In the genomic region with DNA sequence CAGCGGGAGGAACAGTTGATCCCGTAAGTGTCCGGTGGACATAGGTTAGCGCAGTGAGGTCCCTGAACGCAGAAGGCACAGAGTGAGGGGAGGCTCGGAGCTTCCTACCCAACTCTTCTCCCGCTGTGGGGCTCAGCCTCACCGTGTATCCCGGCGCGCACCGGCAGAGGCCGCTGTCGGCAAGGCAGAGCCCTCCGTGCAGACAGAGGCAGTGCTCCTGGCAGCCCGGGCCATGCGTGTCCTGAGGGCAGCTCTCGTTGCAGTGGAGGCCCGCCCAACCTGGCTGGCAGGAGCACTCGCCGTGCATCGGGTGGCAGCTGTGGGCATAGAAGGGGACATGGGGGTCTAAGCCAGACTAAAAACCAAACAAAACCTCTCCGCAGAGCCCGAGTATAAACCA, we compare ENCODE assay signal across 8 mouse cellular contexts. TPM values are rescaled to one million over a fixed set of nuclear protein-coding genes. Genes with fewer than 3 reads are reported as not detected.
DNase-seq lines count a peak whose midpoint lies in the region; ATAC-seq and TF ChIP-seq lines count a peak whose summit lies in the region.

No protein-coding gene starts in this region.

- peak overlapping the region; percentile 27 to 46 for H3K4me3 ChIP-seq in ES-E14 (ENCODE audit: insufficient read depth in 1 of 2, low read depth in 1 of 2, low read length in 2 of 2, poor library complexity in 1 of 2, severe bottlenecking in 1 of 2)
- peak overlapping the region; percentile 38 for H3K4me3 ChIP-seq in hindbrain, embryonic 10.5 days
- H3K4me3 ChIP-seq in lung, embryonic 14.5 days (ENCODE audit: low read depth, low read length), result no peak overlapping the region
- H3K4me3 ChIP-seq in olfactory bulb, adult 2 months (ENCODE audit: insufficient read depth, low read depth, low read length), result peak overlapping the region; percentile 33

- peak overlapping the region; percentile 61 for H3K9ac ChIP-seq in ES-E14 (ENCODE audit: insufficient read depth, low read depth, low read length, poor library complexity, severe bottlenecking)
- no peak overlapping the region for H3K9ac ChIP-seq in lung, embryonic 14.5 days

- in situ Hi-C loops in ES-E14 (cut with MboI; ENCODE audit: low sequenced_read_pairs in 2 of 2, unreplicated experiment in 2 of 2), result no loop called here

- H3K9me3 ChIP-seq in ES-E14 (ENCODE audit: control insufficient read depth, insufficient read depth, low read depth, low read length), result no peaks in the 10 kb centered on the region
- H3K9me3 ChIP-seq in hindbrain, embryonic 10.5 days, result no peaks in the 10 kb centered on the region
- H3K9me3 ChIP-seq in lung, embryonic 14.5 days (ENCODE audit: low read depth, low read length), result no peaks in the 10 kb centered on the region

- H3K36me3 ChIP-seq in ES-E14 (ENCODE audit: control insufficient read depth, insufficient read depth, low read length, poor library complexity, severe bottlenecking), result no peaks in the 10 kb centered on the region
- 0 out of 2 replicates have a peak, but pooled peaks cover 7% of the 10 kb centered on the region for H3K36me3 ChIP-seq in hindbrain, embryonic 10.5 days
- peaks cover 55% of the 10 kb centered on the region for H3K36me3 ChIP-seq in lung, embryonic 14.5 days (ENCODE audit: insufficient read depth)

- TF ChIP-seq CTCF in lung, embryonic 14.5 days (IDR thresholded peaks at IDR 0.05; ENCODE audit: low read depth), result peak; percentile 99
- peak; percentile 88 for TF ChIP-seq CTCF in olfactory bulb, adult 2 months (IDR thresholded peaks at IDR 0.05; ENCODE audit: insufficient read depth, low read depth, low read length)

- peak; percentile 62 for DNase-seq in ES-E14 (ENCODE audit: low read depth, low spot score)
- DNase-seq in cerebellum, adult 9-10 months, result peak; percentile 82
- DNase-seq in frontal cortex, postnatal 10 days (ENCODE audit: low spot score in 2 of 2), result peak; percentile 63 to 84
- peak; percentile 89 for DNase-seq in hindbrain, embryonic 10.5 days (ENCODE audit: low spot score)
- peak; percentile 68 for DNase-seq in layer of hippocampus, adult 9-10 months (ENCODE audit: low spot score)
- peak; percentile 90 for DNase-seq in lung, embryonic 14.5 days
- peak; percentile 83 for DNase-seq in testis, postnatal 14 days (ENCODE audit: low spot score)

- no peak for TF ChIP-seq POLR2A in olfactory bulb, adult 2 months (IDR thresholded peaks at IDR 0.05; ENCODE audit: insufficient read depth, low read depth, low read length)

- WGBS in hindbrain, embryonic 10.5 days, result 4% methylated on average over 24 of the region's 24 CpGs
- WGBS in lung, embryonic 14.5 days, result 6% methylated on average over 24 of the region's 24 CpGs
- 6% methylated on average over 24 of the region's 24 CpGs for WGBS in olfactory bulb, adult 2 months

- H3K27ac ChIP-seq in ES-E14 (ENCODE audit: insufficient read depth, low read depth, low read length, poor library complexity, severe bottlenecking), result no peak overlapping the region
- H3K27ac ChIP-seq in hindbrain, embryonic 10.5 days, result peak overlapping the region; percentile 66
- no peak overlapping the region for H3K27ac ChIP-seq in lung, embryonic 14.5 days (ENCODE audit: low read depth)
- no peak overlapping the region for H3K27ac ChIP-seq in olfactory bulb, adult 2 months (ENCODE audit: insufficient read depth, low read depth, low read length)

- H3K4me1 ChIP-seq in ES-E14 (ENCODE audit: control insufficient read depth in 2 of 2, insufficient read depth in 2 of 2, low read length in 2 of 2, poor library complexity in 1 of 2), result peaks cover 1 to 8% of the 10 kb centered on the region in 2 experiments; a peak in 2 of 4 replicates
- peaks cover 35% of the 10 kb centered on the region for H3K4me1 ChIP-seq in hindbrain, embryonic 10.5 days (replicated peaks)
- no peaks in the 10 kb centered on the region for H3K4me1 ChIP-seq in lung, embryonic 14.5 days (ENCODE audit: insufficient read depth)
- H3K4me1 ChIP-seq in olfactory bulb, adult 2 months (ENCODE audit: control insufficient read depth, insufficient read depth, low read length), result peaks cover 7% of the 10 kb centered on the region

- peak; percentile 89 for ATAC-seq in lung, embryonic 14.5 days (ENCODE audit: insufficient read depth)

- H3K27me3 ChIP-seq in hindbrain, embryonic 10.5 days (ENCODE audit: insufficient read depth, poor library complexity, severe bottlenecking), result peaks cover 68% of the 10 kb centered on the region
- no peaks in the 10 kb centered on the region for H3K27me3 ChIP-seq in lung, embryonic 14.5 days (ENCODE audit: insufficient read depth, low read length)

- peak overlapping the region; percentile 50 for H3K4me2 ChIP-seq in lung, embryonic 14.5 days

TF ChIP-seq in ES-E14, 5 proteins besides CTCF, POLR2A, EP300 and RAD21:
- no peak for TF ChIP-seq HCFC1 (IDR thresholded peaks at IDR 0.05; ENCODE audit: borderline replicate concordance, insufficient read depth, low read length)

RNA-seq across cellular contexts. Expression of a gene that starts 7.5 kb away (rescaled TPM):
- 0.37 and 0.49 TPM in 2 replicates for total RNA-seq in ES-E14 (2012; rRNA removed)
- polyA plus RNA-seq in hindbrain, embryonic 10.5 days (2016; fragmentation: Nextera tagmentation; extraction: Ambion mirVana), result 0.49 and 1.2 TPM in 2 replicates
- polyA plus RNA-seq in lung, embryonic 14.5 days (2014; fragmentation: Nextera tagmentation; extraction: Ambion mirVana), result 0.63 and 0.77 TPM in 2 replicates
- not detected in 2 replicates for polyA plus RNA-seq in olfactory bulb, adult 2 months (2012; ENCODE audit: insufficient read depth, insufficient read length, low replicate concordance, missing spikeins)

RNA-seq across cellular contexts. Expression of a gene that starts 39.0 kb away (rescaled TPM):
- 3.8 and 4.5 TPM in 2 replicates for total RNA-seq in ES-E14 (2012; rRNA removed)
- polyA plus RNA-seq in hindbrain, embryonic 10.5 days (2016; fragmentation: Nextera tagmentation; extraction: Ambion mirVana), result 9.0 and 23.4 TPM in 2 replicates
- polyA plus RNA-seq in lung, embryonic 14.5 days (2014; fragmentation: Nextera tagmentation; extraction: Ambion mirVana), result 0.22 and 0.39 TPM in 2 replicates
- not detected in 2 replicates for polyA plus RNA-seq in olfactory bulb, adult 2 months (2012; ENCODE audit: insufficient read depth, insufficient read length, low replicate concordance, missing spikeins)

RNA-seq across cellular contexts. Expression of a gene that starts 40.8 kb away (rescaled TPM):
- 0.11 and 0.18 TPM in 2 replicates for total RNA-seq in ES-E14 (2012; rRNA removed)
- polyA plus RNA-seq in hindbrain, embryonic 10.5 days (2016; fragmentation: Nextera tagmentation; extraction: Ambion mirVana), result 0.48 and 0.72 TPM in 2 replicates
- polyA plus RNA-seq in lung, embryonic 14.5 days (2014; fragmentation: Nextera tagmentation; extraction: Ambion mirVana), result 0.05 TPM in 1 of 2 replicates, not detected in the other
- not detected in 2 replicates for polyA plus RNA-seq in olfactory bulb, adult 2 months (2012; ENCODE audit: insufficient read depth, insufficient read length, low replicate concordance, missing spikeins)
